Mouse (Mus musculus) kidney, postnatal 10 days (tissue): ENCODE measurements around the gene Syt2.

Source experiments
- DNase-seq: peaks from one replicate; pipeline ENCODE4 v3.0.0; 2021; ENCODE audit warnings: mixed read lengths

Gene Syt2

DNA sequence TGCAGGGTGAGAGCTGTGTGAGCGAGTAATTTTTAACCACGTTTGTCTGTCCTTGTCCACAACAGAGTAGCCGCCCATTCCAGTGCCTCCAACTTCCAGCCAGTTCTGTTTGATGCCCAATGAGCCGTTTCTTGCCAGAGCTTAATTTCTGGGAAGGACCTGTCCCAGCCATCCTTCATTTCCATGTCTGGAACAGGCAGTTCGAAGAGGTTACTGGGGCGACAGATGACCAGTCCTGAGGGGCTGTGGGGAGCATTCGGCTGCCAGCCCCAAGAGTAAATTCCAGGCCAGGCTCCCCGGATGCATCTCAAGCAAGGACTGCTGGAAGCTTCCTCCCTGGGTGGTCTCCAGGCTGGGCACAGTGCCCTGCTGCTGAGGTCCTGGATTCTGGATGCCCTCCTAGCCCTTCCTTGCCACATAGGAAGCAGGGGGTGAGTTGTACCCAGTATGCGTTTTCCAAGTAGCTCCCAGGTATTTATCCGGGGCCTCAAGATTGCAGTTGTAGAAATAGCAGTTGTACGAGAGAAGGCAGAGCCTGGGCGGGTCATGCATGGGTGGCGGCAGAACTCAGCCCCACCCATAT, 4.9 kb downstream of the Syt2 start:
- DNase-seq = peak; percentile 52

GRCm38 (mm10) chr1:134651851-134652398, 5.4 kb downstream of the Syt2 start:
- DNase-seq = peak; percentile 66

GRCm38 (mm10) chr1:134653603-134654257, 7.3 kb downstream of the Syt2 start:
- DNase-seq = no peak

DNA sequence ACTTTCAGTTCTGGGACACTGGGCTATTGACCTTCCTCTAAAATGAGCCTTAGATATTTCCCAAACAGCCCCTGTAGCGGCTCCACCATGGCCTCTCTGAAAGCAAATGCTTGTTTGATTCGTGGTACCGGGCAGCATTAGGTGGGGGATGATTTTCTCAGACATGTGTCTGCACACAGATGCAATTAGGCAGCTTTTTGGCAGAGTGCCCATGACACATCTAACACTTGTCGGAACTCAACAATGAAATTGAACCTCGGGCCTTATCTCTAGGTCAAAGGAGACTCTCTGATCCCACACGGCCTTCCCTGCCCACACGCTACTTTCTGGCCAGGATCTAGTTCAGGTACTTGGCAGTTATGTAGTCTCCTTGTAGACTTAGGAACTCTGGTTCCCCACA, 12.4 kb downstream of the Syt2 start:
- DNase-seq = no peak

DNA sequence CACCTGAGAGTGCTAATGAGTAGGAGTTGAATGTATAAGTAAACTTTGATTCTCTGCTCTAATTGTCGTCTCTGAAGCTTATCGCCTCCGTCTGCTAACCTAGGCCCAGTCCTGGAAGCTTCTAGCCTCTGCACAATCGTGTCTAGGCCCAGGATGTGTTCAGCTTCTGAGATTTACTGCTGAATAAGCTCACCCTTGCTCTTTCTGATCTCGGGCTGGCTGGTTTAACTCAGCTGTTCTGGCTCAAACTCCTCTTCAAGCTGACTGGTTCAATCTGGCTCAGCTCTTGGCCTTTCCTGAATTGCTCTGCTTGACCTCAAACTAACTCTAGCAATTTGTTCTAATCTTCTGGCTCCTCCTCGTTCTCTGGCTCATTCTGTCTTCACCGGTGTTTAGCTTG, 13.7 kb downstream of the Syt2 start:
- DNase-seq = peak; percentile 45

GRCm38 (mm10) chr1:134671234-134672070, 25.0 kb downstream of the Syt2 start:
- no peak for DNase-seq

DNA sequence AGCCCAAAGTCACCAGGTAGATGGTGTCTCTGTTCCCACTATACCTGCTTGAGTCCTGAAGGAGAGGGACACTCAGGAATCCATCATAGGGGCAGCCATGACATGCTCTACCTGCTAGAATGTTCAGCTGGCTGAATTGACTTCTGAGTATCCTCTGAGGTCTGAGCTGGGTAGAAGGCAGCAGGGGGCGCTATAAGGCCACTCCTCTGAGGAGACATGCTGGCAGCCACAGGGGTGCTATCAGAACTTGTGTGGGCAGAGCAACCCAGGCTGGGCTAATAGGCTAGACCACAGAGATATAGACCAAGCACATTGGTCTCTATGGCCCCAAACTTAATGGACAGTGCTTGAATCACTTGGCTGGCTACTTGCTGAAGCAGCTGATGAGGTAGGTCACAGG, 27.8 kb downstream of the Syt2 start:
- DNase-seq = peak; percentile 24

- DNase-seq = no peak
Observed at GRCm38 (mm10) chr1:134679445-134679844, 33.0 kb downstream of the Syt2 start.

DNA sequence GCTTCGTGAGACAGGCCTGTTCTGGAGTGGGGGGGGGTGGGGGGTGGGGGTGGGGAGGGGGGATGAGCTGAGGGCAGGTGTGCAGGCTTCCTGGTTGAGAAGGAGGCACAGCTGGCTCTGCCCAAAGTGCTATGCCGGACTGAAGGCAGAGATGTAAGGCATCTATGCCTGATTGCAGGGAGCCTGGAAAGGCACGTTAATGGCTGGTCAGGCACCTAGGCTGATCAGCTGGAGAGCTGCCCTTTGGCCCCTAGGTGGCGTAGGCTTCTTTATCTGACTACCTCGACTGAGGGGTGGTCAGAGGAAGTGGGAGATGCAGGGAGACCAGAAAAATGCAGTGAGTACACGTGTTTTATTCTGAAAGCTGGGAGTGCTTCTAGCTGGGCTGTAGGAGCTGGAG, 34.1 kb downstream of the Syt2 start:
- no peak for DNase-seq

DNA sequence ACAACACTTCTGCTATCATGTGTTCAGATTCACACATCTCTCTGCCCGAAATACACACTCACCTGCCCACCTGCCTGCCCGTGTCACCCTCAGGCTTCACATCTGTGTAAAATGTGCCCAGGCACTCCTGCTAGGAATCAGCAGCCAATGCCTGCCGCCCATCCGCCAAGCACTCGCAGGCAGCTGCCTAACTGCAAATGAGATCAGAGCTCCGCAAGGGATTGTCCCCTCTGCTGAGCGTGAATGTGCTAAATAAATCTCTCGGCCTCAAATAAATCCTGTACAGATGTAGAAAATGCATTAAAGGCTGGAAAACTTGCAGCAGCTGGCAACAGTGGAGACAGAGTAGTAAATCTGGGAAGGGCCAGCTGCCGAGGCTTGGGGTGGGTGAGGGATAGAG, 36.0 kb downstream of the Syt2 start:
- no peak for DNase-seq

DNA sequence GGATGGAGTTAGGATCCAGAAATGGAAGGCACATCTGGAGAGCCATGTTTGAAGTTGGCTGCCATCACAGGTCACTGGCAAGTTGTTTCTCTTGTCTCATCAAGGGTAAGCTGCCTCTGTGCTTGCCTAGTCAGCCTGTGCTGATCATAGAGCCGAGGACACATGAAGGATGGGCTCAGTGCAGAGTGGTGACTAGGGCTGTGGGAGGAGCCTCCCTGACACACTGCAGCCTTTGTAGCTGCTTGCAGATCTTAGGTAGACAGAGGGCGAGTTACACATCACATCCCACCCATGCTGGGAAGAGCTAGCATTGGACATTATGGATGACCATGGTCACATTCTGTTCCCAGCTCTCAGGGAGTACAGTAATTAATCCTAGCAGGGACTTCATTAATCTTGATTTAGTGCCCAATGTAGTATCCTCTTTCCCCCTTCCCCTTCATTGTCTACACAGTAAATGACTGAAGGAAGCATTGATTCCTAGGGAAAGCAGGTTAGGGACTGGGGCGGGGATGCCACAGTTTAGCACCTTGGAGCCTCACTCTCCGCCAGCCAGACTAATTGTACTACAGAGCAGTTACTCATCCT, 40.5 kb downstream of the Syt2 start:
- DNase-seq = no peak

DNA sequence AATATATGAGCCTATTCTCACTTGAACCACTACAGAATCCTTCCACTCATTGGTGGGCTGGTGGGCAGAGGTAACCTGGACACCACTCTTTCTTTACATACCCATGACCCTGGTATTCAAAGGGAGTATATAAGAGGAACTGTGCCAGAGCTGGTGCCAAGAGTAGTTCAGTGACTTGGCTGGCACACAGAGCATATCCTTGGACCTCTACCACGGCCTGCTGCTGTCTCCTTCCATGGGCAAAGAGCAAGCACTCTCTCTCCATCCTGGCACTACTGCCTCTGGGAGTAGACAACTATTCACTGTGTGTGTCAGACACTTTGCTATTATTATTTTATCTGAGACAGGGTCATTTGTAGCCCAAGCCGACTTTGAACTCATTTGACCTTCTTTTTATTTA, 49.8 kb downstream of the Syt2 start:
- no peak for DNase-seq

DNA sequence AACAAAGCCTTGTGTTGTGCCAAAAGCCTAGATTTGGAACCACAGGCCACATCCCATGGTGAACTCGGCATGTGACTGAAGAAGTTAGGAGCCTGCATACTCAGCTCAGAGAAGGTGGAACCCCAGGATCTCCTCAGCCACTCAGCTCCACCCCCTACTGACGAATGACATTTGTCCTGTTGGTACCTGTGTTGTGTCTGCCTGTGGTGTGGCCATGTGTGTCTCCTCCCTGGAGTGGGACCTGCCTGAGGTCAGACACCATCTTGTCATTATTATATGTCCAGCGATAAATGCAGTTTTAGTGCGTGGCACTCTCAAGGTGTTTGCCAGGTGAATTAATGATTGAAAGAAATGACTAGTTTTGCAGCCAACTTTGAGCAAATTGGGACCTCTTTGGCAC, 50.6 kb downstream of the Syt2 start:
- DNase-seq = no peak

DNA sequence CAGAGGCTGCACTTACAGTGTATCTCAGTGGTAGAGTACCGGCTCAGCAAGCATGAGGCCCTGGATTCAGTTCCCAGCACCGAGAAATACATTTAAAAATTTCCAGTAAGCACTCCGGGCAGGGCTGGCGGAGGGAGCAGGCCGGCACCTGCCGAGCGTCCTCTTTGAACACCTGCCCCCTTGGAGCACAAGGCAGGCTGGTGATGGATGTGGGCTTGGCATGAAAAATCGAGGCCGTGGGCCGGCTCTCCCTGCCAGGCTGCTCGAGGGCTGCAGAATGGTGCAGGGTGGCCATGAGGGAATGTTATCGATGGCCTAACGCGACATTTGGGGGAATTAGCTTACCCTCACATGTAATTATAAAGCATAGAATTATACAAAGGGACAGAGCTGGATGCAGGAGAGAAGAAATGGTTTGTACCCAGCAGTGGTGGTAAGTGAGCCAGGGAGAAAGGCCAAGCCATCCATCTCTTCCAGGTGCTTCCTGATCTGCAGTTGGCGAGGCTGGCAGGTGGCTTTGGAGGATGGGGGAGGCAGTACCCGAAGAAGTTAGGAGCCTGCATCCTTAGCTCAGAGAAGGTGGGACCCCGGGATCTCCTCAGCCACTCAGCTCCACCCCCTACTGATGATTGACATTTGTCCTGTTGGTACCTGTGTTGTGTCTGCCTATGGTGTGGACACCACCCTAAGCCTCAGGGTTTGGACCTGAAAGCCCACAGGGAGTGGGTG, 51.2 kb downstream of the Syt2 start:
- no peak for DNase-seq

- DNase-seq = no peak
Observed at GRCm38 (mm10) chr1:134698486-134698885, 52.0 kb downstream of the Syt2 start.

- DNase-seq = no peak
Observed at GRCm38 (mm10) chr1:134699390-134699789, 52.9 kb downstream of the Syt2 start.

DNA sequence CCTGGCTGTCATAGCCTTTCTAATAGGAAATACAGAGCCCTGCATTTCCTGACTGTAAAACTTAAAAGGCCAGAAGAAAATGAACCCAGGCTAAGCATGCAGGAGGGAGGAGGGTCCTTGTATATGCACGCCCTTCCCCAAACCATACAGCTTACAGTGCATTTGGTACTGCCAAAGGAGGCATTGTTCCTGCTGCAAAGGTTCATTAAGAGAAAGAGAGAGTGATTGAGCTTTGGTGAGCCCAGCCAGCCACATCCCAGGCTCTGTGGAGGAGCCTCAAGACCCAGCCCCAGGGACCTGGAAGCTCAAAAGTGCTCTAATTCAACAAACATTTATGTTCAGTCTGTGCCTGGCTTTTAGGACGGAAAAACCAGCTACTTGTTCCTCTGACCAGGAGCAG, 53.7 kb downstream of the Syt2 start:
- DNase-seq = no peak

GRCm38 (mm10) chr1:134700634-134701033, 54.2 kb downstream of the Syt2 start:
- no peak for DNase-seq

DNA sequence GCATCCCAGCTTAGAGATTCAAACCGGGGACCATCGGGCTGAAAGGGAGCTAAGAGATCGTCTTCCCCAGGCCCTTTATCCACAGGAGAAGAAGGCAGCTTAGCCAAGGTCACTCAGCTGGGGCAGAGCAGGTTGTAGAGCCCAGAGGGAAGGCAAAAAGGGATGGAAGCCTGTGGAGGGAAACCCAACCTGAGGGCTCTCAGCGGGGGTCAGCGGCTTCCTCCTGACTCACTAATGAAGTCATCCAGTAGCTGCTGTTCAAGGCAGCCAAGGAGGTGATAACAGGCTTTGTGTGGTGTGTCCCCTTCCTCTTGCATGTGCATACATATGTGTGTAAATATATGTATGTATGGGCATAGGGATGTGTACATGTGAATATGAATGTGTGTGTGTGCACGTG, 54.7 kb downstream of the Syt2 start:
- DNase-seq = no peak

DNA sequence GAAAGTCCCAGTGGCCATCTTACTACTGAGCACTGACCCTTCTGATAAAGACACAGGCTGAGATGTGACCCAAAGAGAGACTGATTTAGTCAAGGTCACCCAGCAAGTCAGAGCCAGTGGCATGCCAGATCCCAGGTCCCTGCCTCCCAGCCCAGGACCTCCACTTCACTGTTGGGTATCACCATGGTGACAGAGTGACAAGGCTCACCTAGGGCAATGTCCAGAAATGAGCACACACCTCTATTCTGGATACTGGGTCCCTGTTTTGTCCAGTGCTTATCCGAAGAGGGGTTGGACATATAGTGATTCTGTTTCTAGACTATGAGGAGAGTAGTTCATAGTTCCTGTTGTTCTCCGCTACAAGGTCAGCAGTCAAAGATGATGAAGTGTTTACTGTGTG, 56.8 kb downstream of the Syt2 start:
- no peak for DNase-seq

DNA sequence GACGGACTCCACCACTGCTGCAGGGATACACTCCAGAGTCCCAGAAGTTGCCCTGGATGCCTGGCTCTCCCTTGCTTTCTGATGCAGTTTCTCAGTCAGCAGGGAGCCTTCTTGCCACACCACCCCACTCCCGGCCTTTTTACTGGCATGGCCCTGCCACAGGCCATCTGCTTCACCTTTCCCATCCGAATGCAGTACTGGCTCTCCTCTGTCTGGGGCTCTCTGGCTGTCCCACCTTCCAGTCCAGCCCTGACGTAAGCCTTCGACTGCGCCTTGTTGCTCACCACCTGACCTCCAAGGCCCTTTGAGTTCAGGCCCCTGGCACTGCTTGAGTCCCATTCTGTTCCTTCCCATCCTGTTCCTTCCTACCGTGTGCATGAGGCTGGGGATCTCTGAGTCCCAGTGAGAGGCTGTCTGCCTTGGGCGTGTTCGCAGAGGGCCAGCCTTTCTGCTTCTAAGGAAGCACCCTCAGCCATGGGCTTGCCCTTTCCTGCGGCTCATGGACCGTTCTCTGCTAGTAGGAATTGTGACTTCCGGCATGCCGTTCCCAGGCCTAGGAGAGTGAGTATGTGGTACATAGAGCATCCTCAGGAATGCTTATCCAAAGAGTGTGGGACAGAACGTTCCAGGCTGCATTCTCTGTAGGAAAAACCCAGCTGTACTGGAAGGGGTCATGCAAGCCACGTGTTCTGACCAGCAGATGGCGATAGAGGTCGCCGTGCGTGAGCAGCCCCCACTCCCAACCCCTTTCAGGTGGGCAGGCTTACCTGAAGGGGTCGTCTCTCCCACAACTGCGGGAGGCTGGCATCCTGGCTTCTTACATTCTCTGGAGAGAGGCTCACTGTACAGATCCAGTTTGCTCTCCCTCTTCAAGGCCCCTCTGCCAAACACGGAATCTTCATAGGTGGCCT, 58.2 kb downstream of the Syt2 start:
- peak; percentile 72 for DNase-seq

DNA sequence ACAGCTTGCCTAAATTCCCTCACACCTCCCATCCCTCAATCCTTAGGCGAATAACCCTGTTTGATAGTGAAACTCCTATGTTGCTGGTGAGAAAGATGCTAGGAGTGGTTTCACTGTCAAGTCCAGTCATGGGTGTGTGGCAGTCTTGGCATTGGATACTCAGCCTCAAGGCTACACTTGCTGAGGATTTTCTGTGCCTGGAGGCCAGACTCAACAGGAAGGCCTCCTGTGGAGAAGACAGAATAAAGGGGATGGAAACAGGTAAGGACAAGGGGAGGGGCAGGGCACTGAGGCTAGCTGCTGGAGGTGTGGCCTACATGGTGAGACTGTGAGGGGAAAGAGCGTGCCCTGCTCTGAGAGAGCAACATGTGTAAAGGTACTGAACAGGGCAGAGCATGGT, 60.1 kb downstream of the Syt2 start:
- no peak for DNase-seq
